Mouse (Mus musculus) layer of hippocampus, adult 2 months (tissue): ENCODE measurements around the gene Papss1. TPM values are rescaled to one million over a fixed set of nuclear protein-coding genes. Genes with fewer than 3 reads are reported as not detected.
A peak's percentile ranks its signal among the peaks of the same experiment; 100 is the strongest.

Experiments used
- DNase-seq, 2 experiments: peaks; one replicate each; pipeline ENCODE4 v3.0.0; 2022; ENCODE audit warnings: low spot score in 2 of 2
- H3K27ac ChIP-seq: fragments of 200-600 bp; 2 replicates; pipeline ENCODE4 v1.8.1; 2022
- H3K4me3 ChIP-seq: fragments of 200-600 bp; 2 replicates; pipeline ENCODE4 v1.8.1; 2022; ENCODE audit warnings: mild to moderate bottlenecking
- CTCF ChIP-seq: fragments of 200-600 bp; conservative IDR thresholded peaks from 2 replicates; pipeline ENCODE4 v1.8.1; 2022; ENCODE audit warnings: antibody characterized with exemption, mild to moderate bottlenecking, moderate library complexity
- total RNA-seq, 2 experiments: library from RNA; stranded (reverse); gene quantifications; 2 replicates each; pipeline ENCODE4 v1.2.3; 2021

The Papss1 gene
- total RNA-seq, 2 experiments from 2014 or later: 69.9 to 71.0 TPM

- H3K4me3 ChIP-seq: no peak overlapping the region
- no peak for DNase-seq
- no peak for TF ChIP-seq CTCF
- no peak overlapping the region for H3K27ac ChIP-seq
Observed at GRCm38 (mm10) chr3:131660629-131661028, 96.1 kb downstream of the Papss1 start.

DNA sequence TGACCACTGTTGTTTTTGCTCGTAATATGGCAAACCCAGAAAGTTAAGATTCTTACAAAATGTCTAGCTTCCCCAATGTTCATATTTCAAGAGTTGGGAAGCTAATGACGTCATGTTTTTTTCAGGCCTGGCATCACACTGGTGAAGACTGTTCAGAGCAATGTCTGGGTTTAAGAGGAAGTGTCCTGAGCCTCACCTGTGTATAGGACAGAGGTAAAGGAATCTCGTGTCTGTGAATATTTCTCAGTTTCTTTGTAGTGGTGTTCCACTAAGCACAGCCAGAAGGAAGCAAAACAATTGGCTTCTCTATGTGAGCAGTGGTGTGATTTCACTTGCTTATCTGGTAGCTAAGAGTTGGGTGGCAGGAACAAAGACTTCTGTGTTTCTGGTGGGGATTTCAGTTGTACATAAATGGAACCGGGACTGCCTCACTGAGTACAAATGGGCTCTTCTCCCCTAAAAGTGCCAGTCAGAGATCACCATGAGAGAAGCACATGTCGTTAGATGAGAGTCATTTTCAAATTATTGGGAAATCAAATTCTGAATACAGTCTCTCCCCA is 98.1 kb downstream of the Papss1 start:
- H3K27ac ChIP-seq: peak overlapping the region; percentile 46
- H3K4me3 ChIP-seq: no peak overlapping the region
- no peak for TF ChIP-seq CTCF
- DNase-seq: no peak

- TF ChIP-seq CTCF: no peak
- no peak for DNase-seq
- Histone ChIP-seq H3K27ac (no peak overlapping the region), H3K4me3 (no peak overlapping the region)
Observed at GRCm38 (mm10) chr3:131669910-131670309, 105.3 kb downstream of the Papss1 start.

DNA sequence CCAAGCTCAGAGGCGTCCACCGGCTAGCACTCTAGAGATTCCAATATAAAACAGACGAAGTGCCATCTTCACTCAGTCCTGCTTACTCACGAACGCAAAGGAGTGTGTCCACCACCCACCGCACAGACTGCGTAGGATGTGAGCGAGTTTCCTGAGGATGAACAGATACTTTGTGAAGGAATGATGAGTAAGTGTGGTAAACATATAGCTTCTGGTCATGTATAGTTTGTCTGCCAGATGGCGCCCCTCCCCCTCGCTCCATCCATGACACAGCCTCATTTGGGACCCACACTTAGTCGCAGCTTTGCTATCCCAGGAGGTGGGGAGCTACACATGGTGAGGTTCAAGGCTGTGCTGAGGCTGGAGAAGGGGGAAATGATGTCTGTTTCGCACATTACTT is 121.5 kb downstream of the Papss1 start:
- no peak for TF ChIP-seq CTCF

DNA sequence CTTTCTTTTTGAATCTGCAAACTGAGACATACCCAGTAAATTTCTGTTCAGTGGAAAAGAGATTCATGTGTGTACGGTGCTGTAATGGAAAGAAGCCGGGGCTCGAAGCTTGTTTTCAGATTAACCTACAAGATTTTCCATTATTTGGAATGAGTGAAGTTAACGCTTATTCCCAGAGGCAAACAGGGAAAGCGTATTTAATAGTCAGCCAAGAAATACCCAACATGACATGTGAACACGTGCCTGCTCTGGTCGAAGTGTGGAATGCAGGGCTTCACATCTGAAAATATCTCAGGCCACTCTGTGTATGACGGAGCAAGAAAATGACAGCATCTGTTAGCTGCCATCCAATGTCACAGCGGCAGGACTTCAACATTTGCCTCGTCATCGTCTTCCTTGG is 125.4 kb downstream of the Papss1 start:
- no peak for TF ChIP-seq CTCF
- no peak overlapping the region for H3K27ac ChIP-seq
- DNase-seq: no peak
- H3K4me3 ChIP-seq: no peak overlapping the region

More for the DNA sequence above, 121.5 kb downstream of the Papss1 start:
- peak in 1 of 2 experiments; percentile 15 for DNase-seq
- Histone ChIP-seq H3K4me3 (no peak overlapping the region), H3K27ac (no peak overlapping the region)

DNA sequence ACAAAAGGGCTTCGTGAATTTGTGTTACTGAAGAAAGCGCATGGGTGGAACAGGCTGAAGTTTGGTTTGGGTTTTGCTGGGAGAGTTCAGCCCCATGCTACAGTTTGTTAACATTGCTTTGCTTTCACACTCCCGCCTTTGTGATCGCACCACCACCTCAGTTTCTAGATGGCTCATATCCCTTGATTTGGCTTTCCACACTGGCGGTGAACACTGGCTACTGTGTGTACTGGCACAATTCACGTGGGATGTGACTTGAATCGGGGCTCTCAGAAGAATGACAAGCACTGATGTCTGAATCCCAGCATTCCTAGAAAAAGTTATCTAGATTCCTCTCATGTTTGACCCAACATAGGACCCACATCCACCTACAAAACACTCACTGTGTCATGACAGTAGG is 126.0 kb downstream of the Papss1 start:
- no peak for DNase-seq
- TF ChIP-seq CTCF: no peak
- H3K27ac ChIP-seq: no peak overlapping the region
- H3K4me3 ChIP-seq: no peak overlapping the region

DNA sequence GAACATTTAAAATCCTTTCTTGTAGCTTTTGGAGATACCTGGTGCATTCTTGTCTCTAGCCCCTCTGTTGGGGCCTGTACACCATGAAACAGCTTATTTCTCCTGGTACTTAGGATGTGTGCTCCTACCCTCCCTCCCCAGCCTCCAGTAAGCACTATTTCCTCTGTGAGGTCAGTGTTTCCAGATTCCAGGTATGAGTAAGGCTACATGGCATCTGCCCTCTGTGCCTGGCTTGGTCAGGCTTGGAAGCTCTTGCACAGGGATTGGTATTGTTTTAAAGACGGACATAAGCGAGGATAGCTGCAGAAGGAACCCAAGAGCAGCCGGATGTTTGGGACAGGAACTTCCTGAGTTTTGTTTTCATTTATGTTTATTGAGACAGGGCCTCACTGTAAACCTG is 126.6 kb downstream of the Papss1 start:
- no peak overlapping the region for H3K27ac ChIP-seq
- H3K4me3 ChIP-seq: no peak overlapping the region
- no peak for DNase-seq
- no peak for TF ChIP-seq CTCF

Other genes starting within 250 kb of the Papss1 start
- 1 to 10 TPM; 1.4 to 3.1 TPM for gene Sgms2, start 73.4 kb upstream of the Papss1 start, total RNA-seq